Mouse (Mus musculus) midbrain, embryonic 10.5 days (tissue): ENCODE measurements at regions not wholly inside any gene's neighbourhood (a gene's known extent, or its start where the extent isn't known, plus 50 kb on each side); places are given as distances from the start of the nearest gene placed in this dataset.

Experiments used
- DNase-seq: peaks from one replicate; pipeline ENCODE4 v3.0.0-alpha.2; 2017; ENCODE audit warnings: low spot score
- H3K27ac ChIP-seq: fragments of 300-500 bp; sonication (generic); replicated peaks from 2 replicates; pipeline ENCODE4 v1.5.1; 2016; ENCODE audit warnings: mild to moderate bottlenecking
- H3K27me3 ChIP-seq: fragments of 300-500 bp; sonication (generic); 2 replicates; pipeline ENCODE4 v1.6.1; 2016; ENCODE audit warnings: low read depth, mild to moderate bottlenecking; ENCODE audit not compliant: poor library complexity, severe bottlenecking
- H3K36me3 ChIP-seq: fragments of 300-500 bp; sonication (generic); 2 replicates; pipeline ENCODE4 v1.6.1; 2016; ENCODE audit warnings: mild to moderate bottlenecking, moderate library complexity
- H3K4me1 ChIP-seq: fragments of 300-500 bp; sonication (generic); 2 replicates; pipeline ENCODE4 v1.6.1; 2016
- H3K4me3 ChIP-seq: fragments of 300-500 bp; sonication (generic); 2 replicates; pipeline ENCODE4 v1.5.1; 2016; ENCODE audit warnings: mild to moderate bottlenecking, moderate library complexity
- H3K9me3 ChIP-seq: fragments of 300-500 bp; sonication (generic); replicated peaks from 2 replicates; pipeline ENCODE4 v1.6.1; 2016; ENCODE audit warnings: mild to moderate bottlenecking
- WGBS: fragments of 180-500 bp; shearing (Covaris S2); methylation state at CpG from one replicate; pipeline ENCODE4 v1.1.7; 2016; 5-methylcytosine and 5-hydroxymethylcytosine counted together

DNA sequence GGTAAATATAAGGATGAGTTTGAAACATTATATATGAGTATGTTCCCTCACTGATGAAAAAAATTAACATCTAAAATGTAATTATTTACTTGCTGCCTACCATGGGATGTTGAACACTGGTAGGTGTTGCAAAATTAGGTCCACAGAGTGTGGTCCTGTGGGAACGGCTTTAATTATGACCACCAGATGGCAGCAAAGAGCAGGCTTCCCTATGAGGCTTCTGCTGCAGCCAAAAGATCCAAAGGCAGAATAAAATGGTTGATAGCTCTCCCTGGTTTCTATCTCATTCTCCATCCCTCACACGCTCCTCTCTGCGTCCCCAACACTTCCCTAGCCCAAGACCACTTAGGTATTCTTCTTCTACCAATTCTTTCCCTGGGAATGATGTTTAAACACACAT lies 54.6 kb upstream of the Cit start:
- Histone ChIP-seq H3K4me3 (no peak overlapping the region), H3K36me3 (no peaks in the 10 kb centered on the region), H3K27ac (no peak overlapping the region), H3K9me3 (peaks cover 7% of the 10 kb centered on the region), H3K4me1 (no peaks in the 10 kb centered on the region), H3K27me3 (no peaks in the 10 kb centered on the region)
- peak; percentile 49 for DNase-seq
- WGBS: 17% methylated on average over 3 of the region's 3 CpGs
